Mouse (Mus musculus): Measurements from ENCODE around the gene Myo1a.

DNA sequence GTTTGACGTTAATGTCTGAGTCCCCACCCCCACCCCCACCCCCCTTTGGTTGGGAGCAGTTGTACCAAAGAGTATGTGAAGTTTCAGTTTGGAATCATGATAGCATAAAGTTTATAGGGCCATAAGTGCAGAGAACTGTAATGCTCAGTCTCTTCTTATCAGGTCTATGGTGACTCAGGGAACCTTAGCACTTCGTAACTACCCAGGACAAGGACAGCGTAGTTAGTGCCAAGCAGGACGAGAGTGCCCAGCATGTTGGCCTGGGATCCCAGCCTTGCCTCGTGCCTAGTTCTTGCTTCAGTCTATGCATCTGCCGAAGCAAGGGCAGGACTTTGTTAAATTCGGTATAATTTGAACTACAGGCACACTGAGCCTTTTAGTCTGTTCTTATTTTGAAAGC, 9.2 kb upstream of the Myo1a start:
- no peak for TF ChIP-seq CTCF (IDR thresholded peaks at IDR 0.05; ENCODE audit: control insufficient read depth, insufficient read depth, insufficient replicate concordance, low read depth, low read length)
- TF ChIP-seq POLR2A (IDR thresholded peaks at IDR 0.05; ENCODE audit: control insufficient read depth, low read depth, low read length) = no peak

Measured in testis, adult 2 months (tissue).